Mouse (Mus musculus): Measurements from ENCODE around the gene Fzd2. TPM values are rescaled to one million over a fixed set of nuclear protein-coding genes. Genes with fewer than 3 reads are reported as not detected.

Gene Fzd2
- polyA plus RNA-seq, 1 experiment from 2014 or later, result 41.7 TPM

- no peak for ATAC-seq (ENCODE audit: low FRiP score, low TSS enrichment)
- Histone ChIP-seq H3K9ac (ENCODE audit: low read depth, low read length) (no peak overlapping the region), H3K4me1 (ENCODE audit: control insufficient read depth, insufficient read depth, low read length) (no peaks in the 10 kb centered on the region), H3K4me3 (ENCODE audit: low read length) (no peak overlapping the region), H3K9me3 (ENCODE audit: control insufficient read depth, low read length) (no peaks in the 10 kb centered on the region), H3K4me2 (replicated peaks; ENCODE audit: low read depth, low read length) (no peak overlapping the region), H3K36me3 (ENCODE audit: control insufficient read depth, insufficient read depth, low read length) (no peaks in the 10 kb centered on the region), H3K27ac (ENCODE audit: low read depth, low read length) (no peak overlapping the region), H3K27me3 (ENCODE audit: control insufficient read depth, insufficient read depth, low read length) (no peaks in the 10 kb centered on the region)
- 100% methylated on average over 1 of the region's 1 CpGs for WGBS
Measured at GRCm38 (mm10) chr11:102566290-102566689, 37.9 kb upstream of the Fzd2 start.

- 87% methylated on average over 6 of the region's 6 CpGs for WGBS
- no peak overlapping the region for H3K9ac ChIP-seq (ENCODE audit: low read depth, low read length)
- H3K27me3 ChIP-seq (ENCODE audit: control insufficient read depth, insufficient read depth, low read length), result no peaks in the 10 kb centered on the region
- H3K36me3 ChIP-seq (ENCODE audit: control insufficient read depth, insufficient read depth, low read length), result no peaks in the 10 kb centered on the region
- no peak overlapping the region for H3K27ac ChIP-seq (ENCODE audit: low read depth, low read length)
- no peaks in the 10 kb centered on the region for H3K9me3 ChIP-seq (ENCODE audit: control insufficient read depth, low read length)
- ATAC-seq (ENCODE audit: low FRiP score, low TSS enrichment), result no peak
- no peak overlapping the region for H3K4me2 ChIP-seq (replicated peaks; ENCODE audit: low read depth, low read length)
- H3K4me1 ChIP-seq (ENCODE audit: control insufficient read depth, insufficient read depth, low read length), result no peaks in the 10 kb centered on the region
- H3K4me3 ChIP-seq (ENCODE audit: low read length), result no peak overlapping the region
Measured at GRCm38 (mm10) chr11:102567157-102567556, 37.0 kb upstream of the Fzd2 start.

GRCm38 (mm10) chr11:102567723-102568122 is 36.5 kb upstream of the Fzd2 start:
- 95% methylated on average over 15 of the region's 15 CpGs for WGBS
- H3K36me3 ChIP-seq (ENCODE audit: control insufficient read depth, insufficient read depth, low read length), result no peaks in the 10 kb centered on the region
- no peaks in the 10 kb centered on the region for H3K9me3 ChIP-seq (ENCODE audit: control insufficient read depth, low read length)
- H3K27ac ChIP-seq (ENCODE audit: low read depth, low read length), result no peak overlapping the region
- H3K27me3 ChIP-seq (ENCODE audit: control insufficient read depth, insufficient read depth, low read length), result no peaks in the 10 kb centered on the region
- H3K4me1 ChIP-seq (ENCODE audit: control insufficient read depth, insufficient read depth, low read length), result no peaks in the 10 kb centered on the region
- no peak overlapping the region for H3K9ac ChIP-seq (ENCODE audit: low read depth, low read length)
- no peak overlapping the region for H3K4me3 ChIP-seq (ENCODE audit: low read length)
- no peak overlapping the region for H3K4me2 ChIP-seq (replicated peaks; ENCODE audit: low read depth, low read length)
- ATAC-seq (ENCODE audit: low FRiP score, low TSS enrichment), result no peak

GRCm38 (mm10) chr11:102568191-102568590 is 36.0 kb upstream of the Fzd2 start:
- WGBS, result 82% methylated on average over 12 of the region's 12 CpGs
- no peak overlapping the region for H3K27ac ChIP-seq (ENCODE audit: low read depth, low read length)

GRCm38 (mm10) chr11:102568756-102569377 is 35.3 kb upstream of the Fzd2 start:
- H3K4me1 ChIP-seq (ENCODE audit: control insufficient read depth, insufficient read depth, low read length), result 0 out of 2 replicates have a peak, but pooled peaks cover 3% of the 10 kb centered on the region
- H3K9me3 ChIP-seq (ENCODE audit: control insufficient read depth, low read length), result no peaks in the 10 kb centered on the region
- H3K27ac ChIP-seq (ENCODE audit: low read depth, low read length), result no peak overlapping the region
- ATAC-seq (ENCODE audit: low FRiP score, low TSS enrichment), result no peak
- H3K9ac ChIP-seq (ENCODE audit: low read depth, low read length), result no peak overlapping the region
- WGBS, result 78% methylated on average over 7 of the region's 7 CpGs
- no peak overlapping the region for H3K4me3 ChIP-seq (ENCODE audit: low read length)
- H3K36me3 ChIP-seq (ENCODE audit: control insufficient read depth, insufficient read depth, low read length), result no peaks in the 10 kb centered on the region
- no peaks in the 10 kb centered on the region for H3K27me3 ChIP-seq (ENCODE audit: control insufficient read depth, insufficient read depth, low read length)
- no peak overlapping the region for H3K4me2 ChIP-seq (replicated peaks; ENCODE audit: low read depth, low read length)

More at GRCm38 (mm10) chr11:102568191-102568590, 36.0 kb upstream of the Fzd2 start:
- Histone ChIP-seq H3K36me3 (ENCODE audit: control insufficient read depth, insufficient read depth, low read length) (no peaks in the 10 kb centered on the region), H3K4me2 (replicated peaks; ENCODE audit: low read depth, low read length) (no peak overlapping the region), H3K4me1 (ENCODE audit: control insufficient read depth, insufficient read depth, low read length) (0 out of 2 replicates have a peak, but pooled peaks cover under 1% of the 10 kb centered on the region), H3K9ac (ENCODE audit: low read depth, low read length) (no peak overlapping the region), H3K9me3 (ENCODE audit: control insufficient read depth, low read length) (no peaks in the 10 kb centered on the region), H3K4me3 (ENCODE audit: low read length) (no peak overlapping the region), H3K27me3 (ENCODE audit: control insufficient read depth, insufficient read depth, low read length) (no peaks in the 10 kb centered on the region)
- ATAC-seq (ENCODE audit: low FRiP score, low TSS enrichment), result no peak

GRCm38 (mm10) chr11:102572866-102573663 is 31.1 kb upstream of the Fzd2 start:
- peak overlapping the region; percentile 43 for H3K4me3 ChIP-seq (ENCODE audit: low read length)

GRCm38 (mm10) chr11:102575034-102575433 is 29.2 kb upstream of the Fzd2 start:
- Histone ChIP-seq H3K4me3 (ENCODE audit: low read length) (no peak overlapping the region), H3K36me3 (ENCODE audit: control insufficient read depth, insufficient read depth, low read length) (no peaks in the 10 kb centered on the region), H3K9ac (ENCODE audit: low read depth, low read length) (no peak overlapping the region), H3K4me1 (ENCODE audit: control insufficient read depth, insufficient read depth, low read length) (peaks cover 15% of the 10 kb centered on the region; the same call in 1 of the 2 replicates), H3K27me3 (ENCODE audit: control insufficient read depth, insufficient read depth, low read length) (no peaks in the 10 kb centered on the region), H3K9me3 (ENCODE audit: control insufficient read depth, low read length) (no peaks in the 10 kb centered on the region), H3K27ac (ENCODE audit: low read depth, low read length) (no peak overlapping the region), H3K4me2 (replicated peaks; ENCODE audit: low read depth, low read length) (no peak overlapping the region)
- ATAC-seq (ENCODE audit: low FRiP score, low TSS enrichment), result no peak
- whole genome bisulfite sequencing, result 90% methylated on average over 1 of the region's 1 CpGs

More at GRCm38 (mm10) chr11:102572866-102573663, 31.1 kb upstream of the Fzd2 start:
- no peaks in the 10 kb centered on the region for H3K9me3 ChIP-seq (ENCODE audit: control insufficient read depth, low read length)
- H3K36me3 ChIP-seq (ENCODE audit: control insufficient read depth, insufficient read depth, low read length), result no peaks in the 10 kb centered on the region
- peak; percentile 68 for ATAC-seq (ENCODE audit: low FRiP score, low TSS enrichment)
- H3K9ac ChIP-seq (ENCODE audit: low read depth, low read length), result peak overlapping the region; percentile 58
- 14% methylated on average over 18 of the region's 18 CpGs for WGBS
- H3K4me2 ChIP-seq (replicated peaks; ENCODE audit: low read depth, low read length), result peak overlapping the region; percentile 65
- no peaks in the 10 kb centered on the region for H3K27me3 ChIP-seq (ENCODE audit: control insufficient read depth, insufficient read depth, low read length)
- no peak overlapping the region for H3K27ac ChIP-seq (ENCODE audit: low read depth, low read length)
- 0 out of 2 replicates have a peak, but pooled peaks cover 3% of the 10 kb centered on the region for H3K4me1 ChIP-seq (ENCODE audit: control insufficient read depth, insufficient read depth, low read length)

- Histone ChIP-seq H3K9me3 (ENCODE audit: control insufficient read depth, low read length) (no peaks in the 10 kb centered on the region), H3K27ac (ENCODE audit: low read depth, low read length) (no peak overlapping the region), H3K36me3 (ENCODE audit: control insufficient read depth, insufficient read depth, low read length) (no peaks in the 10 kb centered on the region), H3K4me3 (ENCODE audit: low read length) (no peak overlapping the region), H3K4me1 (ENCODE audit: control insufficient read depth, insufficient read depth, low read length) (peaks cover 16% of the 10 kb centered on the region), H3K9ac (ENCODE audit: low read depth, low read length) (no peak overlapping the region), H3K4me2 (replicated peaks; ENCODE audit: low read depth, low read length) (no peak overlapping the region), H3K27me3 (ENCODE audit: control insufficient read depth, insufficient read depth, low read length) (no peaks in the 10 kb centered on the region)
- WGBS, result 70% methylated on average over 13 of the region's 13 CpGs
- ATAC-seq (ENCODE audit: low FRiP score, low TSS enrichment), result no peak
Measured at GRCm38 (mm10) chr11:102576050-102576754, 28.0 kb upstream of the Fzd2 start.

All from kidney, embryonic 14.5 days (tissue).